Mouse (Mus musculus): Measurements from ENCODE around the gene Nxpe5. TPM values are rescaled to one million over a fixed set of nuclear protein-coding genes. Genes with fewer than 3 reads are reported as not detected.

The Nxpe5 gene
- not detected for polyA plus RNA-seq (2017; shearing (Covaris generic))

GRCm38 (mm10) chr5:138225700-138226099, at the start of gene Nxpe5:
Nxpe5 (plus strand) TSS chr5:138225898.

GRCm38 (mm10) chr5:138186950-138187638, 38.6 kb upstream of the Nxpe5 start, which contains the start of the genes Taf6 and Cnpy4:
Taf6 (minus strand) TSS chr5:138187451.
Cnpy4 (plus strand) TSS chr5:138187485.

GRCm38 (mm10) chr5:138193771-138194727, 31.6 kb upstream of the Nxpe5 start, which contains the start of gene Mblac1:
Mblac1 (plus strand) TSS chr5:138194314.

GRCm38 (mm10) chr5:138255353-138256093, 29.8 kb downstream of the Nxpe5 start, which contains the start of gene Lamtor4:
Lamtor4 (plus strand) TSS chr5:138255482.

GRCm38 (mm10) chr5:138263260-138264206, 37.8 kb downstream of the Nxpe5 start, which contains the start of gene BC037034:
BC037034 (minus strand) TSS chr5:138264033.

GRCm38 (mm10) chr5:138272409-138272923, 46.8 kb downstream of the Nxpe5 start, which contains the start of gene Gal3st4:
Gal3st4 (minus strand) TSS chr5:138272840.

GRCm38 (mm10) chr5:138279585-138280424, 54.1 kb downstream of the Nxpe5 start, which contains the start of the genes Gm43720, Gpc2 and Stag3:
Gm43720 (minus strand) TSS chr5:138279958.
Gpc2 (minus strand) TSS chr5:138280005.
Stag3 (plus strand) TSS chr5:138280240.

Other genes with a start within 250 kb of the Nxpe5 start
- gene Azgp1, start 244.4 kb upstream of the Nxpe5 start, polyA plus RNA-seq (2017; shearing (Covaris generic)) = not detected
- not detected for gene Smok3a, start 204.6 kb upstream of the Nxpe5 start, polyA plus RNA-seq (2017; shearing (Covaris generic))
- gene Smok3b, start 204.5 kb upstream of the Nxpe5 start, polyA plus RNA-seq (2017; shearing (Covaris generic)) = not detected
- gene Smok3c, start 172.7 kb upstream of the Nxpe5 start, polyA plus RNA-seq (2017; shearing (Covaris generic)) = not detected
- 24.9 TPM for gene Zkscan1, start 140.8 kb upstream of the Nxpe5 start, polyA plus RNA-seq (2017; shearing (Covaris generic))
- gene Zscan21, start 109.0 kb upstream of the Nxpe5 start, polyA plus RNA-seq (2017; shearing (Covaris generic)) = 29.4 TPM
- gene Zfp113, start 70.2 kb upstream of the Nxpe5 start, polyA plus RNA-seq (2017; shearing (Covaris generic)) = 21.6 TPM
- 229 TPM for gene Cops6, start 64.8 kb upstream of the Nxpe5 start, polyA plus RNA-seq (2017; shearing (Covaris generic))
- gene Ap4m1, start 53.9 kb upstream of the Nxpe5 start, polyA plus RNA-seq (2017; shearing (Covaris generic)) = 12.5 TPM
- gene Mcm7, start 53.5 kb upstream of the Nxpe5 start, polyA plus RNA-seq (2017; shearing (Covaris generic)) = 98.7 TPM
- gene Taf6, start 38.4 kb upstream of the Nxpe5 start, polyA plus RNA-seq (2017; shearing (Covaris generic)) = 66.2 TPM
- gene Cnpy4, start 38.4 kb upstream of the Nxpe5 start, polyA plus RNA-seq (2017; shearing (Covaris generic)) = 19.3 TPM
- gene Mblac1, start 31.6 kb upstream of the Nxpe5 start, polyA plus RNA-seq (2017; shearing (Covaris generic)) = 0.74 TPM
- 117 TPM for gene Lamtor4, start 29.6 kb downstream of the Nxpe5 start, polyA plus RNA-seq (2017; shearing (Covaris generic))
- gene BC037034, start 38.1 kb downstream of the Nxpe5 start, polyA plus RNA-seq (2017; shearing (Covaris generic)) = 13.3 TPM
- gene Gal3st4, start 46.9 kb downstream of the Nxpe5 start, polyA plus RNA-seq (2017; shearing (Covaris generic)) = 1.1 TPM
- not detected for gene Gm43720, start 54.1 kb downstream of the Nxpe5 start, polyA plus RNA-seq (2017; shearing (Covaris generic))
- 3.1 TPM for gene Gpc2, start 54.1 kb downstream of the Nxpe5 start, polyA plus RNA-seq (2017; shearing (Covaris generic))
- 0.74 TPM for gene Stag3, start 54.3 kb downstream of the Nxpe5 start, polyA plus RNA-seq (2017; shearing (Covaris generic))
- 24.7 TPM for gene Pvrig, start 116.1 kb downstream of the Nxpe5 start, polyA plus RNA-seq (2017; shearing (Covaris generic))
- gene Zfp157, start 215.6 kb downstream of the Nxpe5 start, polyA plus RNA-seq (2017; shearing (Covaris generic)) = 29.9 TPM

All from inflammation-experienced regulatory T-cells, adult 16 weeks (primary cell).